Mouse (Mus musculus) testis, adult 2 months (tissue): ENCODE data around the gene Pxmp2. TPM values are rescaled to one million over a fixed set of nuclear protein-coding genes. Genes with fewer than 3 reads are reported as not detected.

Experiments
- H3K27ac ChIP-seq: fragments of 200-500 bp; 2 replicates; pipeline ENCODE4 v1.5.1; 2012; ENCODE audit warnings: low read depth, low read length; ENCODE audit not compliant: control insufficient read depth, insufficient read depth
- H3K27me3 ChIP-seq: fragments of 200-500 bp; 2 replicates; pipeline ENCODE4 v1.6.1; 2012; ENCODE audit warnings: mild to moderate bottlenecking, low read length, moderate library complexity; ENCODE audit not compliant: control insufficient read depth, insufficient read depth
- H3K36me3 ChIP-seq: fragments of 200-500 bp; 2 replicates; pipeline ENCODE4 v1.6.1; 2012; ENCODE audit warnings: mild to moderate bottlenecking, low read length; ENCODE audit not compliant: control insufficient read depth, insufficient read depth
- H3K4me1 ChIP-seq: fragments of 200-500 bp; 2 replicates; pipeline ENCODE4 v1.6.1; 2012; ENCODE audit warnings: low read length; ENCODE audit not compliant: control insufficient read depth, insufficient read depth
- H3K4me3 ChIP-seq: fragments of 200-500 bp; 2 replicates; pipeline ENCODE4 v1.5.1; 2012; ENCODE audit warnings: low read depth, mild to moderate bottlenecking, low read length, moderate library complexity, mixed read lengths; ENCODE audit not compliant: control insufficient read depth
- CTCF ChIP-seq: fragments of 200-500 bp; IDR thresholded peaks from 2 replicates; pipeline ENCODE4 v1.5.1; 2012; ENCODE audit warnings: low read depth, mild to moderate bottlenecking, inconsistent platforms, low read length, moderate library complexity; ENCODE audit not compliant: control insufficient read depth, insufficient read depth, insufficient replicate concordance
- POLR2A ChIP-seq: fragments of 200-500 bp; IDR thresholded peaks from 2 replicates; pipeline ENCODE4 v1.6.1; 2012; ENCODE audit warnings: low read depth, mild to moderate bottlenecking, inconsistent platforms, low read length, moderate library complexity; ENCODE audit not compliant: control insufficient read depth
- polyA plus RNA-seq: library from polyadenylated mRNA; depleted of rRNA; stranded (reverse); fragments of >200 nt; gene quantifications from 2 replicates; pipeline ENCODE4 v1.2.3, GENCODE M21; 2012; rRNA removed

Gene Pxmp2
- 6.4 and 7.6 TPM in 2 replicates for polyA plus RNA-seq

GRCm38 (mm10) chr5:110285770-110286445, at the start of gene Pxmp2, which contains the start of gene Pole:
Gene Pxmp2 (minus strand): TSS chr5:110286186.
Gene Pole (plus strand): TSS chr5:110286306.
- TF ChIP-seq POLR2A: peak; percentile 58
- TF ChIP-seq CTCF: no peak
- H3K27ac ChIP-seq: peak within 1 kb of the TSS; percentile 56
- no peaks in the 10 kb centered on the region for H3K36me3 ChIP-seq
- no peaks in the 10 kb centered on the region for H3K27me3 ChIP-seq
- peaks cover 6% of the 10 kb centered on the region for H3K4me1 ChIP-seq
- H3K4me3 ChIP-seq: peak within 1 kb of the TSS; percentile 91

- Histone ChIP-seq H3K27me3 (no peaks in the 10 kb centered on the region), H3K4me1 (no peaks in the 10 kb centered on the region), H3K27ac (no peak overlapping the region), H3K4me3 (no peak overlapping the region), H3K36me3 (peaks cover under 1% of the 10 kb centered on the region; the same call in 1 of the 2 replicates)
- TF ChIP-seq POLR2A: no peak
- no peak for TF ChIP-seq CTCF
Observed at GRCm38 (mm10) chr5:110330508-110330907, 44.5 kb upstream of the Pxmp2 start.

GRCm38 (mm10) chr5:110313127-110313526, 27.1 kb upstream of the Pxmp2 start:
- TF ChIP-seq POLR2A: no peak
- TF ChIP-seq CTCF: no peak
- H3K36me3 ChIP-seq: peaks cover 9% of the 10 kb centered on the region
- no peak overlapping the region for H3K27ac ChIP-seq
- no peaks in the 10 kb centered on the region for H3K4me1 ChIP-seq
- H3K4me3 ChIP-seq: no peak overlapping the region
- H3K27me3 ChIP-seq: no peaks in the 10 kb centered on the region

- no peaks in the 10 kb centered on the region for H3K27me3 ChIP-seq
- H3K36me3 ChIP-seq: peaks cover 10% of the 10 kb centered on the region
- no peaks in the 10 kb centered on the region for H3K4me1 ChIP-seq
- H3K27ac ChIP-seq: no peak overlapping the region
- no peak overlapping the region for H3K4me3 ChIP-seq
- no peak for TF ChIP-seq CTCF
- no peak for TF ChIP-seq POLR2A
Observed at GRCm38 (mm10) chr5:110308861-110309260, 22.9 kb upstream of the Pxmp2 start.

GRCm38 (mm10) chr5:110300591-110300990, 14.6 kb upstream of the Pxmp2 start:
- Histone ChIP-seq H3K4me3 (no peak overlapping the region), H3K27ac (no peak overlapping the region), H3K27me3 (no peaks in the 10 kb centered on the region), H3K4me1 (no peaks in the 10 kb centered on the region), H3K36me3 (peaks cover 8% of the 10 kb centered on the region)
- TF ChIP-seq POLR2A (no peak), CTCF (no peak)

- Histone ChIP-seq H3K4me1 (no peaks in the 10 kb centered on the region), H3K4me3 (no peak overlapping the region), H3K27ac (no peak overlapping the region), H3K36me3 (peaks cover 4% of the 10 kb centered on the region), H3K27me3 (no peaks in the 10 kb centered on the region)
- TF ChIP-seq POLR2A: no peak
- no peak for TF ChIP-seq CTCF
Observed at GRCm38 (mm10) chr5:110296637-110297036, 10.7 kb upstream of the Pxmp2 start.

GRCm38 (mm10) chr5:110291649-110292048, 5.7 kb upstream of the Pxmp2 start:
- no peaks in the 10 kb centered on the region for H3K27me3 ChIP-seq
- H3K4me3 ChIP-seq: no peak overlapping the region
- H3K4me1 ChIP-seq: no peaks in the 10 kb centered on the region
- H3K27ac ChIP-seq: no peak overlapping the region
- no peaks in the 10 kb centered on the region; the same call in 1 of the 2 replicates for H3K36me3 ChIP-seq
- TF ChIP-seq CTCF: no peak
- no peak for TF ChIP-seq POLR2A

- Histone ChIP-seq H3K27ac (no peak overlapping the region), H3K27me3 (no peaks in the 10 kb centered on the region), H3K4me3 (no peak overlapping the region), H3K4me1 (peaks cover 6% of the 10 kb centered on the region), H3K36me3 (no peaks in the 10 kb centered on the region)
- TF ChIP-seq CTCF (no peak), POLR2A (no peak)
Observed at GRCm38 (mm10) chr5:110287084-110287475, 1.1 kb upstream of the Pxmp2 start.
